8 mouse cellular contexts compared by ENCODE assay signal in genomic region chr8:127706051-127706835, GRCm38 (mm10).
DNase-seq lines count a peak whose midpoint lies in the region; ATAC-seq and TF ChIP-seq lines count a peak whose summit lies in the region.

No protein-coding gene starts in this region.

- no peaks in the 10 kb centered on the region for H3K36me3 ChIP-seq in forebrain, postnatal 0 days (ENCODE audit: insufficient read depth)
- H3K36me3 ChIP-seq in hindbrain, embryonic 13.5 days = no peaks in the 10 kb centered on the region
- no peaks in the 10 kb centered on the region for H3K36me3 ChIP-seq in limb, embryonic 13.5 days
- H3K36me3 ChIP-seq in liver, postnatal 0 days (replicated peaks; ENCODE audit: insufficient read depth, low read length) = no peaks in the 10 kb centered on the region

- peak; percentile 33 for DNase-seq in gastrocnemius, adult 2 months
- no peak for DNase-seq in gastrocnemius, postnatal 36 days
- peak; percentile 88 for DNase-seq in forebrain, postnatal 0 days
- peak; percentile 87 for DNase-seq in right cerebral cortex, postnatal 25 days
- DNase-seq in T-cell, adult 2 months (ENCODE audit: low spot score) = no peak
- no peak for DNase-seq in liver, postnatal 0 days

- no peak for TF ChIP-seq EP300 in liver, postnatal 0 days (IDR thresholded peaks at IDR 0.05; ENCODE audit: low read depth)

- no peaks in the 10 kb centered on the region for H3K9me3 ChIP-seq in forebrain, postnatal 0 days (ENCODE audit: low read length)
- H3K9me3 ChIP-seq in hindbrain, embryonic 13.5 days = no peaks in the 10 kb centered on the region
- no peaks in the 10 kb centered on the region for H3K9me3 ChIP-seq in limb, embryonic 13.5 days
- no peaks in the 10 kb centered on the region for H3K9me3 ChIP-seq in liver, postnatal 0 days (ENCODE audit: low read length)

- peak; percentile 96 for ATAC-seq in forebrain, postnatal 0 days
- peak; percentile 85 for ATAC-seq in hindbrain, embryonic 13.5 days (ENCODE audit: low FRiP score)
- ATAC-seq in limb, embryonic 13.5 days (ENCODE audit: low FRiP score, low read depth) = peak; percentile 36; the same call in 1 of the 2 replicates
- ATAC-seq in liver, postnatal 0 days = no peak

- TF ChIP-seq CTCF in gastrocnemius, adult 2 months (IDR thresholded peaks at IDR 0.05) = no peak
- no peak for TF ChIP-seq CTCF in forebrain, postnatal 0 days (IDR thresholded peaks at IDR 0.05; ENCODE audit: low read depth)
- TF ChIP-seq CTCF in liver, postnatal 0 days (IDR thresholded peaks at IDR 0.05; ENCODE audit: low read depth) = no peak

- WGBS in forebrain, postnatal 0 days = 32% methylated on average over 16 of the region's 16 CpGs
- WGBS in hindbrain, embryonic 13.5 days = 45% methylated on average over 16 of the region's 16 CpGs
- 45% methylated on average over 16 of the region's 16 CpGs for WGBS in limb, embryonic 13.5 days
- 71% methylated on average over 16 of the region's 16 CpGs for WGBS in liver, postnatal 0 days (ENCODE audit: insufficient replicate concordance)

- H3K9ac ChIP-seq in forebrain, postnatal 0 days = no peak overlapping the region
- H3K9ac ChIP-seq in hindbrain, embryonic 13.5 days = peak overlapping the region; percentile 31; the same call in 1 of the 2 replicates
- no peak overlapping the region for H3K9ac ChIP-seq in limb, embryonic 13.5 days
- no peak overlapping the region for H3K9ac ChIP-seq in liver, postnatal 0 days (replicated peaks)

- H3K4me3 ChIP-seq in gastrocnemius, adult 2 months = peak overlapping the region; percentile 37
- no peak overlapping the region for H3K4me3 ChIP-seq in forebrain, postnatal 0 days (ENCODE audit: low read depth, low read length)
- no peak overlapping the region for H3K4me3 ChIP-seq in hindbrain, embryonic 13.5 days
- H3K4me3 ChIP-seq in limb, embryonic 13.5 days = no peak overlapping the region
- no peak overlapping the region for H3K4me3 ChIP-seq in liver, postnatal 0 days (ENCODE audit: low read depth, low read length)

- H3K27me3 ChIP-seq in forebrain, postnatal 0 days (ENCODE audit: insufficient read depth, low read length) = no peaks in the 10 kb centered on the region
- H3K27me3 ChIP-seq in hindbrain, embryonic 13.5 days = no peaks in the 10 kb centered on the region
- no peaks in the 10 kb centered on the region for H3K27me3 ChIP-seq in limb, embryonic 13.5 days
- H3K27me3 ChIP-seq in liver, postnatal 0 days (ENCODE audit: insufficient read depth, low read length) = no peaks in the 10 kb centered on the region

- peaks cover 9% of the 10 kb centered on the region; the same call in 1 of the 2 replicates for H3K4me1 ChIP-seq in forebrain, postnatal 0 days (ENCODE audit: insufficient read depth)
- peaks cover 10% of the 10 kb centered on the region for H3K4me1 ChIP-seq in hindbrain, embryonic 13.5 days (replicated peaks)
- peaks cover 17% of the 10 kb centered on the region for H3K4me1 ChIP-seq in limb, embryonic 13.5 days
- no peaks in the 10 kb centered on the region for H3K4me1 ChIP-seq in liver, postnatal 0 days (ENCODE audit: insufficient read depth)

- peak overlapping the region; percentile 17; the same call in 1 of the 2 replicates for H3K4me2 ChIP-seq in forebrain, postnatal 0 days (ENCODE audit: low read depth)
- no peak overlapping the region for H3K4me2 ChIP-seq in hindbrain, embryonic 13.5 days
- H3K4me2 ChIP-seq in limb, embryonic 13.5 days (replicated peaks) = no peak overlapping the region
- H3K4me2 ChIP-seq in liver, postnatal 0 days (ENCODE audit: low read depth, low read length) = no peak overlapping the region

- intact Hi-C loops in gastrocnemius, adult 2 months (cut with DNase I) = no loop called here
- intact Hi-C loops in gastrocnemius, postnatal 36 days (cut with DNase I) = no loop called here

- no peak overlapping the region for H3K27ac ChIP-seq in gastrocnemius, adult 2 months
- H3K27ac ChIP-seq in forebrain, postnatal 0 days (ENCODE audit: low read depth, low read length) = peak overlapping the region; percentile 67
- H3K27ac ChIP-seq in hindbrain, embryonic 13.5 days = peak overlapping the region; percentile 45; the same call in 1 of the 2 replicates
- no peak overlapping the region; the same call in 1 of the 2 replicates for H3K27ac ChIP-seq in limb, embryonic 13.5 days
- no peak overlapping the region for H3K27ac ChIP-seq in liver, postnatal 0 days (ENCODE audit: low read depth)

Comparison
In these comparisons a context has a peak if more than half of its experiments do, and no peak if none do; other contexts are left out.
1. DNase-seq: peak in gastrocnemius, adult 2 months (single experiment), forebrain, postnatal 0 days (single experiment) and right cerebral cortex, postnatal 25 days (single experiment); none in gastrocnemius, postnatal 36 days (0 of 2), T-cell, adult 2 months (single experiment) and liver, postnatal 0 days (single experiment).
2. H3K27ac ChIP-seq: peak in forebrain, postnatal 0 days (single experiment) and hindbrain, embryonic 13.5 days (single experiment); none in gastrocnemius, adult 2 months (single experiment), limb, embryonic 13.5 days (single experiment) and liver, postnatal 0 days (single experiment).